Mouse (Mus musculus): ENCODE measurements at regions not wholly inside any gene's neighbourhood (a gene's known extent, or its start where the extent isn't known, plus 50 kb on each side); places are given as distances from the start of the nearest gene placed in this dataset.

GRCm38 (mm10) chr9:91958421-91958820 lies 234.3 kb upstream of the Plscr5 start:
- whole genome bisulfite sequencing, result 89% methylated on average over 3 of the region's 3 CpGs
- H3K36me3 ChIP-seq (replicated peaks), result no peaks in the 10 kb centered on the region
- no peak for DNase-seq (ENCODE audit: extremely low spot score, low spot score)

GRCm38 (mm10) chr9:91957061-91957460 lies 235.7 kb upstream of the Plscr5 start:
- Histone ChIP-seq H3K4me1 (no peaks in the 10 kb centered on the region), H3K27ac (no peak overlapping the region), H3K9me3 (no peaks in the 10 kb centered on the region), H3K27me3 (ENCODE audit: poor library complexity, severe bottlenecking) (no peaks in the 10 kb centered on the region), H3K4me3 (no peak overlapping the region), H3K36me3 (replicated peaks) (no peaks in the 10 kb centered on the region)
- no peak for DNase-seq (ENCODE audit: extremely low spot score, low spot score)
- 95% methylated on average over 3 of the region's 3 CpGs for WGBS

More at GRCm38 (mm10) chr9:91958421-91958820, 234.3 kb upstream of the Plscr5 start:
- no peak overlapping the region for H3K27ac ChIP-seq
- no peaks in the 10 kb centered on the region for H3K4me1 ChIP-seq
- H3K27me3 ChIP-seq (ENCODE audit: poor library complexity, severe bottlenecking), result no peaks in the 10 kb centered on the region
- no peak overlapping the region for H3K4me3 ChIP-seq
- no peaks in the 10 kb centered on the region for H3K9me3 ChIP-seq

DNA sequence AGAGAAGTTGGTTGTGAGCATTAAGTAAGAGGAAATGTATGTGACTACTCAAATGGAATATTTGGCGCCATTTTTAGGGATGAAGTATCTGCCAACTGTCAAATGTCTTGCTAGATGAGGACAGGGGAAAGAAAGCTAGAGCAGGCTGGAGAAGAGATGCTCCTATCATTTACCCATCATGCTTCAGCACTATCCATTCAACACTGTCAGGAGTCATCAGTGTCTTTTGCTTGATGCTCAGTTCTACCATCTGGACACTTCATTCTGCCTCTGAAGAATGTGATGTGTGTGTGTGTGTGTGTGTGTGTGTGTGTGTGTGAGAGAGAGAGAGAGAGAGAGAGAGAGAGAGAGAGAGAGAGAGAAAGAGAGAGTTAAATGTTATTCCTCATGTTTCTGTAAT lies 244.0 kb upstream of the Plscr5 start:
- no peak for DNase-seq (ENCODE audit: extremely low spot score, low spot score)
- no peaks in the 10 kb centered on the region for H3K36me3 ChIP-seq (replicated peaks)
- no peak overlapping the region for H3K4me3 ChIP-seq
- 83% methylated on average over 1 of the region's 1 CpGs for WGBS
- no peak overlapping the region for H3K27ac ChIP-seq
- no peaks in the 10 kb centered on the region for H3K9me3 ChIP-seq
- no peaks in the 10 kb centered on the region for H3K27me3 ChIP-seq (ENCODE audit: poor library complexity, severe bottlenecking)
- no peaks in the 10 kb centered on the region for H3K4me1 ChIP-seq

- Histone ChIP-seq H3K4me3 (no peak overlapping the region), H3K27ac (no peak overlapping the region), H3K4me1 (no peaks in the 10 kb centered on the region), H3K36me3 (replicated peaks) (no peaks in the 10 kb centered on the region), H3K9me3 (no peaks in the 10 kb centered on the region), H3K27me3 (ENCODE audit: poor library complexity, severe bottlenecking) (no peaks in the 10 kb centered on the region)
- no peak for DNase-seq (ENCODE audit: extremely low spot score, low spot score)
- 73% methylated on average over 1 of the region's 1 CpGs for WGBS
Observed at GRCm38 (mm10) chr9:91942001-91942400, 250.7 kb upstream of the Plscr5 start.

GRCm38 (mm10) chr9:91938729-91939128 lies 254.0 kb upstream of the Plscr5 start:
- Histone ChIP-seq H3K4me3 (no peak overlapping the region), H3K36me3 (replicated peaks) (no peaks in the 10 kb centered on the region), H3K9me3 (no peaks in the 10 kb centered on the region), H3K27ac (no peak overlapping the region), H3K4me1 (no peaks in the 10 kb centered on the region), H3K27me3 (ENCODE audit: poor library complexity, severe bottlenecking) (no peaks in the 10 kb centered on the region)
- WGBS, result 75% methylated on average over 4 of the region's 4 CpGs
- no peak for DNase-seq (ENCODE audit: extremely low spot score, low spot score)

GRCm38 (mm10) chr9:91904066-91904465 lies 288.7 kb upstream of the Plscr5 start:
- Histone ChIP-seq H3K4me1 (no peaks in the 10 kb centered on the region), H3K36me3 (replicated peaks) (no peaks in the 10 kb centered on the region), H3K27me3 (ENCODE audit: poor library complexity, severe bottlenecking) (no peaks in the 10 kb centered on the region), H3K27ac (no peak overlapping the region), H3K9me3 (no peaks in the 10 kb centered on the region), H3K4me3 (no peak overlapping the region)
- WGBS, result 88% methylated on average over 5 of the region's 5 CpGs
- no peak for DNase-seq (ENCODE audit: extremely low spot score, low spot score)

GRCm38 (mm10) chr9:91900956-91901355 lies 291.8 kb upstream of the Plscr5 start:
- Histone ChIP-seq H3K4me3 (no peak overlapping the region), H3K36me3 (replicated peaks) (no peaks in the 10 kb centered on the region), H3K27ac (no peak overlapping the region), H3K4me1 (no peaks in the 10 kb centered on the region), H3K9me3 (no peaks in the 10 kb centered on the region), H3K27me3 (ENCODE audit: poor library complexity, severe bottlenecking) (no peaks in the 10 kb centered on the region)
- DNase-seq (ENCODE audit: extremely low spot score, low spot score), result no peak

DNA sequence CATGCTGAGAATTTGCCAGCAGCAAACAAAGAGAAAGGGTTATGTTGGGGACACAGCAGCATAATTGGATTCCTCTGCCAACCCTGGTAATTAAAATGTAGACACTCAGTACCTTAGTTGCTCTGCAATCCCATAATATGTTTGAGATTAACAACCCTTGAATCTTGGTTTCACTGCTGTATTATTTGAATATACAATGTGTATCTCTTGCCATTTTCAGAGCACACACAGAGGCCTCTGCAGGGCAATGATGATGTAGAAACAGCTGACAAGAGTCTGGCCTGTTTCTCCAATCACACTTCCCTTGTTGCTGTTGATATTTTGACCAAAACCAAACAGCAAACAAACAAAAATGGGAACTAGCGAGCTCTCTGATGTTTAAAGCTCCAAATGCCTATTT lies 315.9 kb upstream of the Plscr5 start:
- DNase-seq (ENCODE audit: extremely low spot score, low spot score), result no peak
- H3K27me3 ChIP-seq (ENCODE audit: poor library complexity, severe bottlenecking), result no peaks in the 10 kb centered on the region
- 88% methylated on average over 1 of the region's 1 CpGs for WGBS
- H3K27ac ChIP-seq, result no peak overlapping the region
- no peaks in the 10 kb centered on the region for H3K4me1 ChIP-seq
- H3K9me3 ChIP-seq, result no peaks in the 10 kb centered on the region
- H3K4me3 ChIP-seq, result no peak overlapping the region
- H3K36me3 ChIP-seq (replicated peaks), result no peaks in the 10 kb centered on the region

GRCm38 (mm10) chr9:91831556-91831955 lies 361.2 kb upstream of the Plscr5 start:
- Histone ChIP-seq H3K4me1 (no peaks in the 10 kb centered on the region), H3K27ac (no peak overlapping the region), H3K27me3 (ENCODE audit: poor library complexity, severe bottlenecking) (no peaks in the 10 kb centered on the region), H3K36me3 (replicated peaks) (no peaks in the 10 kb centered on the region), H3K9me3 (no peaks in the 10 kb centered on the region), H3K4me3 (no peak overlapping the region)
- DNase-seq (ENCODE audit: extremely low spot score, low spot score), result no peak
- 73% methylated on average over 3 of the region's 3 CpGs for WGBS

DNA sequence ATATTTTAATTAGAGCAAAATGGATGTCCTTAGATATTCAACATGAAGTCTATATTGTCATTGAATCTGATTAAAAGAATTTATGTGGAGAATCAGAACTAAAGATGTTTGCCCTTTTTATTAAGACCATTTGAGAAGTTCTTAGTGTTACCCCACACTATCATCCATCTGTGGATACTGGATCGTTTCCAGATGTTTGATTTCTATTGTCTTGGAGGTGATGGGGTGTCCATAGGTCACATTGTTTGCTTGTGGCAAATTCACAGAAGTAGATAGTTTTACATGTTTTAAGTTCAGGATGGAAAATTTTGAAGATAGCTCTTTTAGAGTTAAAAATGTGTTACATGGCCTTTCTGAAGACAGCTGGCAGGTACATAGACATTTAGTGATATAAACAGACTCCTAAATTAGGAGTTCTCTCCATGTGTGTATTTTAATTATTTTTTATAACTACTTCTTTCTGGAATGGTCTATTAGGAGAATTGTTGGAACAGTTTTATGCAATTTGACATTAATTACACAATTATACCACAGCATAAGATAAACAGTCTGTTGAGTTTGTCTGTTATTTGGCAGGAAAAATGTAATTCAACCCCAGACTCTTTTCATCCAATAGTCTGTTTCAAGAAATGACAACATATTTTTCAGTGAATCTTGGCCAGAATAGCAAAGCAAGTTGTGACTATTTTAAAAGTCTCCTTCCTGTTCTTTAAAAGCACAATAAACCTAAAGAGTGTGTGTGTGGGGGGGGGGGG lies 368.8 kb upstream of the Plscr5 start:
- DNase-seq (ENCODE audit: extremely low spot score, low spot score), result no peak
- no peak overlapping the region for H3K27ac ChIP-seq
- 81% methylated on average over 1 of the region's 1 CpGs for WGBS
- H3K27me3 ChIP-seq (ENCODE audit: poor library complexity, severe bottlenecking), result no peaks in the 10 kb centered on the region
- no peaks in the 10 kb centered on the region for H3K36me3 ChIP-seq (replicated peaks)
- no peak overlapping the region for H3K4me3 ChIP-seq
- H3K4me1 ChIP-seq, result peaks cover 5% of the 10 kb centered on the region
- no peaks in the 10 kb centered on the region for H3K9me3 ChIP-seq

DNA sequence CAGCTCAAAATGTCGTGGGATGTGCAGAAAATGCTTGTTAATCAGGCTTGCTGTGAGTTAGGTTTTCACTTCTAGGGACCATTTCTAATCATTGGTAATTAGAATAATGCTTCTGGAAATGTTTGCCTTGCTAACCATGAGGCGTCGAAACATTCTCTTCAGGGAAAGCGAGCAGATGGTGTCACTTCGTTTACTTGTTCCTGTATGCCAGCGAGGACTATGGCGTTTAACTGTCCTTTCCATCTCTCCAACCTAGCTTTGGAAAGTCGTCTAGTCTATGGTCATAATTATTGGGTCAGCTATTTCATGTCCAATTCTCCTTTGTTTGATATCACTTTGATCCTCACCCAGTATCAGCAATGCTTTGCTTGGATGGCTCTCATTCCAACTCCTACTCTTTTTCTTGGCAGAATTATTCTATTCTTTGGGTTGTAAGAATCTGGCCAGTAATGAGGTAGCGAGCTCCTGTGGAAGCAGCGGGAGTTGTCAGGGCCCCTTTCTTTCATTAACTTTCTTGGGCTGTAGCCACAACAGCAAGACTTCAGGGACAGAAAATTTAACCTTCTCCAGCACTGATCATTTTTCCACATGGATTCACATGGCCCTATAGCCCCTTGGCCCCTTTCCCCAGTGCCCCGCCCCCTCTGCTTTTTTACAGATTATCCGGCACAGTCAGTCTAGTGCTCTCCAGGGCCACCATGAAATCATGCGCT lies 374.0 kb upstream of the Plscr5 start:
- no peaks in the 10 kb centered on the region for H3K36me3 ChIP-seq (replicated peaks)
- WGBS, result 56% methylated on average over 13 of the region's 13 CpGs
- DNase-seq (ENCODE audit: extremely low spot score, low spot score), result peak; percentile 60

DNA sequence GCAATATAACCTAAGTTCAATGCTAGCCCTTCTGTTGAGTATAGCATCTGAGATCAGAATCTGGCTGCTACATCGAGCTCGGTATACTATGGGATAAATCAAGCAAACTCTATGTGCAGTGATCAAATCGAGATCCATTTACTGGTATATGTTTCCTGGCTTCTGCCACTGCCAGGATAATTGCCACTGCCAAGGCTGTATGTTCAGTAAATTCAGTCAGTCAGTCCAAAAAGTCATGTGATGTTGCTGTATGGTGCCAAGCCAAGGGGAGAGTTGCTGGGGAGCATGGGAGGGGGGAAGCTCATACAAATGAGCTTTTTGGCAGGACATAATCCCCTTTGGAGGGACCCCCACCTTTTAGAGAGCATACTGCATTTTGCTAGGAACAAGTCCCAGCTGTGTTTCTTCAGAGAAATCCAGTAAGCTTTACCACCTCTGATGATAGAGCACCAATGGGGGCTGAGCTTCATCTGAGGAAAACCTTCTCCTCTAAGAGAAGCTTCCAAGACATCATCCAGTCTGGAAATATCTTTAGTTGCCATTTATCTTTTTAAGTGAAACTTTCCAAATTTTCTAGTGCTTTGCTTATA lies 389.3 kb upstream of the Plscr5 start:
- no peak for DNase-seq (ENCODE audit: extremely low spot score, low spot score)
- H3K4me1 ChIP-seq, result no peaks in the 10 kb centered on the region
- 90% methylated on average over 3 of the region's 3 CpGs for WGBS

More for the DNA sequence above, 374.0 kb upstream of the Plscr5 start:
- peak overlapping the region; percentile 61 for H3K27ac ChIP-seq
- peaks cover 12% of the 10 kb centered on the region for H3K4me1 ChIP-seq
- no peaks in the 10 kb centered on the region for H3K27me3 ChIP-seq (ENCODE audit: poor library complexity, severe bottlenecking)
- no peaks in the 10 kb centered on the region for H3K9me3 ChIP-seq
- no peak overlapping the region for H3K4me3 ChIP-seq

DNA sequence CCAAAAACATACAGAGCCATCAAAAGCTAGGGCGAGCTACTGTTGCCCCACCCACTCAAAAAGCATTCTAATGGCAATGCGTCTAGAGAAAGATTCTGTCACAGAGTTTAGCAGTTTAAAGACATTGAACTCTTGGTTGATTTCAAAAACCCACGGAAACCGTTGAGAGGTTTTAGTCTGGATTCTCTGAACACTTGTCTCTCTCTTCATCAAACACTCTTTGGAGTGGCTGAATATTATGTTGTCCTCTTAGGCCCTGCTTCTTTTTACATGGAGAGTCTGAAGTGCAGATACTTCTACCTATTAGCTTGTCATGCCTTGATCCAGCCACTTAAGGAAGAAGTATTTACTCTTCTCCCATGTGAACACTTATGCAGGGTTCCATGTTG lies 393.9 kb upstream of the Plscr5 start:
- Histone ChIP-seq H3K4me3 (no peak overlapping the region), H3K27ac (no peak overlapping the region), H3K36me3 (replicated peaks) (no peaks in the 10 kb centered on the region), H3K4me1 (no peaks in the 10 kb centered on the region), H3K9me3 (no peaks in the 10 kb centered on the region), H3K27me3 (ENCODE audit: poor library complexity, severe bottlenecking) (no peaks in the 10 kb centered on the region)
- WGBS, result 94% methylated on average over 4 of the region's 4 CpGs
- no peak for DNase-seq (ENCODE audit: extremely low spot score, low spot score)

More for the DNA sequence above, 389.3 kb upstream of the Plscr5 start:
- no peaks in the 10 kb centered on the region for H3K27me3 ChIP-seq (ENCODE audit: poor library complexity, severe bottlenecking)
- no peaks in the 10 kb centered on the region for H3K9me3 ChIP-seq
- no peaks in the 10 kb centered on the region for H3K36me3 ChIP-seq (replicated peaks)
- H3K27ac ChIP-seq, result no peak overlapping the region
- H3K4me3 ChIP-seq, result no peak overlapping the region
